8 mouse cellular contexts compared by ENCODE assay signal in genomic region chr1:166360157-166360855, GRCm38 (mm10). TPM values are rescaled to one million over a fixed set of nuclear protein-coding genes. Genes with fewer than 3 reads are reported as not detected.
DNase-seq lines count a peak whose midpoint lies in the region; ATAC-seq lines count a peak whose summit lies in the region.

No protein-coding gene starts in this region.

- no peaks in the 10 kb centered on the region for H3K36me3 ChIP-seq in hindbrain, embryonic 14.5 days (replicated peaks; ENCODE audit: control insufficient read depth, insufficient read depth)

- H3K4me1 ChIP-seq in hindbrain, embryonic 14.5 days (replicated peaks; ENCODE audit: control insufficient read depth, insufficient read depth, low read length), result no peaks in the 10 kb centered on the region

- H3K27me3 ChIP-seq in hindbrain, embryonic 14.5 days (ENCODE audit: control insufficient read depth, insufficient read depth, low read length), result no peaks in the 10 kb centered on the region

- no peak overlapping the region for H3K27ac ChIP-seq in hindbrain, embryonic 14.5 days

- 21% methylated on average over 14 of the region's 14 CpGs for WGBS in hindbrain, embryonic 14.5 days

- H3K9me3 ChIP-seq in hindbrain, embryonic 14.5 days (ENCODE audit: control insufficient read depth, low read length), result no peaks in the 10 kb centered on the region

- DNase-seq in MEL-GATA-1-ER (ENCODE audit: extremely low read depth, low read depth), result peak; percentile 36
- DNase-seq in cerebellum, adult 8-10 months, result peak; percentile 92
- peak; percentile 72 for DNase-seq in forelimb bud, embryonic 11.5 days (ENCODE audit: low read depth, low spot score)
- peak; percentile 72 for DNase-seq in hindbrain, embryonic 14.5 days (ENCODE audit: low spot score)
- peak; percentile 90 to 99 for DNase-seq in layer of hippocampus, postnatal 25 days (ENCODE audit: extremely low spot score in 1 of 2, low spot score in 1 of 2)
- DNase-seq in lung, postnatal 14 days, result peak; percentile 91
- peak; percentile 84 for DNase-seq in ovary, postnatal 36 days (ENCODE audit: low spot score)
- DNase-seq in thymus, postnatal 14 days, result peak; percentile 87

- H3K4me3 ChIP-seq in hindbrain, embryonic 14.5 days (replicated peaks; ENCODE audit: low read length), result no peak overlapping the region

- ATAC-seq in hindbrain, embryonic 14.5 days (ENCODE audit: low FRiP score), result peak; percentile 88

- no peak overlapping the region for H3K9ac ChIP-seq in hindbrain, embryonic 14.5 days

- H3K4me2 ChIP-seq in hindbrain, embryonic 14.5 days (replicated peaks), result no peak overlapping the region

RNA-seq across cellular contexts. Expression of gene Tada1, which starts 18.6 kb away (rescaled TPM):
- 77.8 and 84.8 TPM in 2 replicates for polyA plus RNA-seq in hindbrain, embryonic 14.5 days (2014; fragmentation: Nextera tagmentation; extraction: Ambion mirVana)
- 10 to 100 TPM; 36.0 to 36.8 TPM for total RNA-seq in layer of hippocampus, postnatal 25 days (2021)

RNA-seq across cellular contexts. Expression of gene Pogk, which starts 49.4 kb away (rescaled TPM):
- polyA plus RNA-seq in hindbrain, embryonic 14.5 days (2014; fragmentation: Nextera tagmentation; extraction: Ambion mirVana), result 41.2 and 42.4 TPM in 2 replicates
- 10 to 100 TPM; 28.2 to 31.9 TPM for total RNA-seq in layer of hippocampus, postnatal 25 days (2021)

Comparison
In these comparisons a context has a peak if more than half of its experiments do, and no peak if none do; other contexts are left out.
1. DNase-seq: peak in every context shown above with its lines; median percentile 94 in layer of hippocampus, postnatal 25 days; 92 in cerebellum, adult 8-10 months; 91 in lung, postnatal 14 days; 87 in thymus, postnatal 14 days; 84 in ovary, postnatal 36 days; 72 in forelimb bud, embryonic 11.5 days; 72 in hindbrain, embryonic 14.5 days; 36 in MEL-GATA-1-ER.